Mouse (Mus musculus): ENCODE results near the gene Tex264.

Tex264 gene

DNA sequence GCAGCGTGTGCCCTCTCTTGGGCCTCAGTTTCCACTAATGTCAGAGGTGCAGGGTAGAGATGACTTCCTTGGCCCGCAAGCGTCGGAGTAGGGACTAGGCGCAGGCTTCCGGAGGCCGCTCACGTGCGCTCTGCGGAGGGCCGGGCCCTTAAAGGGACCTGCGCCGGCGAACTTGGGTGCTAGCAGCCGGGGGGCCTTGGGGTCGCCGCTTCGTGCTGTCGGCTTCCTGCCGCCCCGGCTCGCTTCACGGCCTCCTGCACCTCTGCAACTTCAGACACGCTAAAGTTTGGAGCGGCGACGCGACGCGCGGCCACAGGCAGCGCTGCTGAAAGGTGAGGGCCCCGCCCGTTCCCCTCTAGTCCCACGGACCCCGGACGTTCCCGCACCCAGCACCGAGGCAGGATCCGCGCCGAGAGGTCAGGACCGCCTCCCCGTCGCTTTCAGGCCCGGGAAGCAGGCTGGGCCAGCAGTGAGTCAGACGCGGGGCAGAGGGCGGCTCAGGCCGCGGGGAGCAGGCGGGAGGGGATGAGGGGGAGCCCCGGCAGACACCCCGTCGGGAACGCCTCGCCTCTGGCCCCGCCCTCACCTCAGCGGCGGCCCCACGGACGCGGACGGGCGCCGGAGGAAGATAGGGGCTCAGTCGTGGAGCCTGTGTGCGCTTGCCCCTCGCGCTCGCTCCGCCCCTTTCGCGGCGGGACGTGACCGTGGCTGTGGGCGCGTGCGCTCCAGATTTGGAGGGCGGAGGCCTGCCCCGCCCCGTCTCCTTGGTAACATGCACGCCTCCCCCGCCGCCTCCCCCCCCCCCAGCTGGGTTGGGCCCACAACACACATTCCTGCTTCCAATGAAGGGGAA is at the start of gene Tex264:
Tex264 (minus strand) TSS at position 679 of the 853 bp plus-strand sequence.
- DNase-seq (ENCODE audit: low spot score in 2 of 2) = peak; percentile 83 to 86

DNA sequence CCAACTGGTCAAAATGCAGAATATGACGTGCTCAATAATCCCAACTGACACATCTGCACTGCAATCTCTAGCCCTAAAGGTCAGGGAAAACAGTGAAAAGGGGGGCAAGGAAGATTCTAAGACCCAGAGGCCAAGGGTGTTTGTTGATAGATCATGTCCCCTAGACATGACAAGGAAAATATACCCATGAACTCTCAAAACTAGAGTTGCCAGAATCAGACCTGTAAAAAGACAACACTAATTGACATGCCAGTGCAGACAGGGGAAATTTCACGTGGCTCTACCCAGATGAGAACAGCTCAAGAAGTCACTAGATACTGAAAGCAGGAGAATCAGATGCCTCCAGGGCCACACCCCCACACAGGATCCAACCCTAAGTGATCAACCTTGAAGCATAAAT is 48.0 kb upstream of the Tex264 start:
- DNase-seq (ENCODE audit: low spot score in 2 of 2) = no peak

DNA sequence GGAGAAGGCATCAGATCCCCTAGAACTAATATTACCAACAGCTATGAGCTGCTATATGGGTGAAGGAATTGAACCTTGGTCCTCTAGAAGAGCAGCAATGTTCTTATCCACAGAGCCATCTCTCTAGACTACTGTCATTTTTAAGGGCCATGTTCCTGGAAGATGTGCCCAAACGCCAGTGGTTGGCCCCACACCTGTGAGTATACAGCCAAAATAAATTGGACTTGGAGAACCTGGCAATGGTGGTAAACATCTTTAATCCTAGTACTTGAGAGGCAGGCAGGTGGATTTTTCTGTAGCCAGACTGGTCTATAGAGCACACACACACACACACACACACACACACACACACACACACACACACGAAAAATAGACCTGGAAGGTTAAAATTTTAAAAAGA is 43.7 kb upstream of the Tex264 start:
- DNase-seq (ENCODE audit: low spot score in 2 of 2) = no peak

DNA sequence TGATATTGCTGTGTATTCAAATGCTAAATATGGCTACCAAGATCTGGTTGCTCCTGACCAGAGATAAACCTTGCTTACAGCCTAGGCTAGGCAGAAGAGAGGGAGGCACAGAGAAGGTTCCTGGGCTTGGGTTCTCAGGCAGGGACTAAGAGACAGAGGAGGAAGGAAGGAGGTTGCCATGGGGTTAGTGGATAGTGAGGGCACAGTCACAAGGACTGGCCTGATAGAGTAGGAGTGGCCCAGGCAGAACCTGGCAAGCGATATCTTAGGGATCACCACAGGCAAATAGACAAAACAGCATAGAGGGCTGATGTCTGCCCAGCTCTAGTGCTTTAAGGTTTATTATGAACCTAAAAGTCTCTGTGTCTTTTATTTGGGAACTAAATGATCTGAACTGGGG is 41.2 kb upstream of the Tex264 start:
- no peak for DNase-seq (ENCODE audit: low spot score in 2 of 2)

DNA sequence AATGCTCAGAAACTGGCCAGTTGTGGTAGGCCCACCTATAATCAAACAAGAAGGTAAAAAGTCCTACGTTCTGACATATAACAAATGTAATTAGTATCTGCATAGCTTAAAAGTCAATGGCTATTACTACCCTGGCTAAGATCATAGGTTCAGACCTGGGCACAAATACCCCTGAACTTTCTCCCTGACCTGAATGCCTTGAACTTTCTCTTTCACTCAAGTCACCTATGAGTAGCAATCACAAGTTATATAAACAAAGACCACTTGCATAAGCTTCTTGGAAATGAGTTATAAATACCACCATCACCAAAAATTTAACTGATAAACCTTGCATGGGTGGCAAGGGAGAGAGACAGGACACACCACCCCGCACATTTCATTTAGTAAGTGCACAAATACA is 39.7 kb upstream of the Tex264 start:
- no peak for DNase-seq (ENCODE audit: low spot score in 2 of 2)

DNA sequence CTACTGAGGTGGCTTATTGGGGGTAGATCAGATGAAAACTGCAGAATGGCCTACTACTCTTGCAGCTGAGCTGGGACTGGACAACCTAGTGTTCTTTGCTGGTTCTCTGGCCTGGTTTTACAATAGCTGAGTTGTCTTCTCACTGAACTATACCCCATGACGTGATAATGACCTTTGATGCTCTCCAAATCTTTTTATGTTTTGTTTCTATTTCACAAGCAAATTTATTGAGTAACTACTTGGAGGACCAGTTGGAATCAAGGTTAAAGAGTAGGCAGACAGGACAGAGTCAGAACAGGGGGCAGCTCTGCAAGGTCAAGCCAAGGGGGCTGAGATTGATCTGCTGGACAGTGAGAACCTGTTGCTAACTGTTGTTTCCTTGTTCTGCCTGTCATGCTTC is 39.1 kb upstream of the Tex264 start:
- no peak for DNase-seq (ENCODE audit: low spot score in 2 of 2)

DNA sequence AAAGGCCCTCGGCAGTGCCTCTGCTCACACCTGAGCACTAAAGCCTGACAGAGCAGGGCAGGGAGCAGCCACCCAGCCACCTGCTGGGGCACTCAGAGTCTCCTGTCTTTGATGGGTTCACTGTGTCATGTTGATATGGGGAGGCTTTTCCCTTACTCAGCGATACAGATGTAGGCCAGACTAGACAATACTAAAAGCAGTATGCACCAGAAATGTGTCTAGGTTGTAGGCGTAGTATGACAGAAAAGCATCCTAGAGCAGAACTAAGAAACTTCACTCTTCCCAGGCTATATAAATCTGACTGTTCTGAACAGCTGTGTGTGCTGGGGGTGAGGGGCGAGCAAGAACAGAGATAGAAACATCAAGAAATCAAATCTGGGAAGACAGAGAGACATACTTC is 31.0 kb upstream of the Tex264 start:
- DNase-seq (ENCODE audit: low spot score in 2 of 2) = no peak

DNA sequence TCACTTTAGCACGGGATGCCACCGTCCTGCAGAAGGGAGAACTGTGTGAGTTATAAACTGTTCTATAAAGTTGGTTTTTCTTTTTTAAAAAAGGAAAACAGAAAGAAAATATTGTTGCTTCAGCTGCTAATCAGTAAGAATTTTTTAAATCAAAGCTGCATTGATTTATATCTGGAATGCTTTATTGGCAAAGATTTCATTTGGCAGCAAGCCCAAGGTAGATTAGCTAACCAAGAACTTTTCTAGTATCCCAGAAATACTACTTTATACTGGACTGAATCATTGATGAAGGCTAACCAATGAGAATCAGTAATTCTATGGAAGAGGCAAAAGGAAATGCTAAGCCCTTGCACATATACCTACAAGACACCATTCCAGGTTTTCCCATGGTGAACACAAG is 30.5 kb upstream of the Tex264 start:
- no peak for DNase-seq (ENCODE audit: low spot score in 2 of 2)

DNA sequence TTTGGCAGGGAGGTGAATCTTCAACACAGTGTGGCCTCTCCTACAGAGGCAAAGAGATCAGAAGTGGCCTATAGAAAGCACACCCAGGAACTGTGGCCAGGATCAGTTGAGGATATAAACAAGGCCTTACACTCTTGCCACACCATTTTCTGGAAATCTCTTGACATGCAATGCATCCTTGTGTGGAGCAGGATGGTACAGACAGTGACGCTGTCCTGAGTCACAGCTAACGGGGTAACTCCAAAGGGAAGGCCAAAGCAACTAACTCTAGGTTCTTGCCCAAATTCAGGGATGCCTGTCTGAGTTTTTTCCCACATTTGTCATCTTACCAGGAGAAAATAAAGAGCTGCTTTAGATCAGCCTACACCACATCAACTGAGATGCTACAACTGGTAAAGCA is 26.7 kb upstream of the Tex264 start:
- no peak for DNase-seq (ENCODE audit: low spot score in 2 of 2)

DNA sequence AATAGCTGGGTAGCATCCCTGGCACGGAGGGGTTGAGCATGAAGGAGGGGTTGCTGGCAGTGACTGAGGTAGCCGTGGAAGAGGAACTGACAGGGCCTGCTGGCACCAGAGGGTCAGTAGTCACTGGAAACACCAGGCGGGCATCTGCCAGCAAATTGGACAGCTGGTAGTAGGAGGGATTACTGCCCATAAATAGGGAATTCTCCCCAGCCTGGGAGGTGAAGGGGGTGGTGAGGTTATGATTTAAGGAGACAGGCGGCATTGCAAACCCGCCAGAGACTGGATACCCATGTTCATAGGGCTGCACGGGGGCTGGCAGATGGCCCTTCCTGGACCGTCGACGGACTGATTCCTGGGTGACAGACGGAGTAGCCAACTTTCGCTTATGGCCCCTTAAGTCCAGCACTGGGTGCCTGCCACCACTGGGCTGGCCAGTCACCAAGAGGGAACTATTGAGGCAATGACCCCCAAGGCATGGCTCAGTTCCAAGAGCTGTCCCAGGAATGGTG is 7.3 kb upstream of the Tex264 start:
- no peak for DNase-seq (ENCODE audit: low spot score in 2 of 2)

DNA sequence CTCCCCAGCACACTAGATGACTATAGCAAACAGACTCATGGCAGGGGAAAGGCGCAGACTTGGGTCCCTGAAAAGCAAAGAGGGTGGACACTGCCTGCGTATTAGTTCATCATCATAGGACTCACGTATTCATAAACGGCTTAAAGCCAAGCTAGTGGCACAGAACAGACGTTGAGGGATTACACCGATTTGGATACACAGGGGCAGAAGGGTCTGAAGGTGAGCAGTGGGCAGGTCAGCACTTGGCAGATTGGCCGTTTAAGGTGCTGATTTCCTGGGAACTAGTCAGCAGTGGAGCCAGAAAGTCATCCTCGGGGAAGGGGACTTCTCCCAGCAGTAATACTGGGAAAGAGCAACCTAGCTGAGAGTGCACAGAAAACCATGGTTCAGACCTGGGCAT is 3.1 kb upstream of the Tex264 start:
- DNase-seq (ENCODE audit: low spot score in 2 of 2) = no peak

DNA sequence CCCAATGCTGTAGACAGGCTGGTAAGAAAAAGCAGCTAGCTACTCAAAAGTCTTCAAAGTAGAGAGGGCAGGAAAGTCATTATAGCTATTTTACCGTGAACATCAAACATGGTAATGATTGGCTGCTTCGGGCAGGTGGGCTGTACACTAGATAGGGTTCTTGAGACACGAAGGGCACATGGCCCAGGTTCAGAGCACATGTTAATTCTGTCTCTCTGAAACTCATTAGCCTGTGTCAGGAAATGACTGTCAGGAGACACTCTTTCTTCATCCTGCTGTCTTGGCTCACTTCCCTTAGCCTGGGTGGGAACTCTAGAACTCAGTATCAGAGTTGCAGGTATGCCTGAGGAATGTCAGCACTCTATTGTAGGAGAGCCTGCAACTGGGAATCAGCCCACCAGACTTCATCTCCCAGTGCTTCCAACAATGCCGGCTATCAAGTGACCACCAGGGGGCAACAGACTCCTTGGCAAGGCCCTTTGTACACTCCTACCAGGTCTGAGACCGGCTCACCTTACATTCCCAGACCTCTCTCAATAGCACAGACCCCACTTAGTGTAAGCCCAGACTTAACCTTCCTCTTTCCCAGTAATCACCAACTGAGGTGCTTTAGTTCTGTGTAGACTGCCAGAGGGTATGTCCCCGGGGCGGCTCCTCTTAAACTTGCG is 1.4 kb upstream of the Tex264 start:
- DNase-seq (ENCODE audit: low spot score in 2 of 2) = peak; percentile 76 to 77

DNA sequence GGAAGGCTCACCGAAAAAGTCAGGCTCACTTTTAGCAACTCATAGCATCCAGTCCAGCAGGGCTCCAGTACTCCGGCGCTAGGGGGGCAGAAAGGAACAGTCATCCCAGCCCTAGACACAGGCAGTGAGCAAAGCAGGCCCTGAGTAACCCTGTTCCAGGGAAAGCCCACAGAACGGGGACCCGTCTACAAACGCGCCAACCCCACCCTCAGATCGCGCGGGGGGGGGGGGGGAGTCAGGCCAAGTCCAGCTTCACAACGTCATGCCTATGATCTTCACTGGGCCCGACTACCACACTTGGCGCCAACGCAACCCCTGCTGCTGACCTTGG is 844 bp downstream of the Tex264 start:
- no peak for DNase-seq (ENCODE audit: low spot score in 2 of 2)

DNA sequence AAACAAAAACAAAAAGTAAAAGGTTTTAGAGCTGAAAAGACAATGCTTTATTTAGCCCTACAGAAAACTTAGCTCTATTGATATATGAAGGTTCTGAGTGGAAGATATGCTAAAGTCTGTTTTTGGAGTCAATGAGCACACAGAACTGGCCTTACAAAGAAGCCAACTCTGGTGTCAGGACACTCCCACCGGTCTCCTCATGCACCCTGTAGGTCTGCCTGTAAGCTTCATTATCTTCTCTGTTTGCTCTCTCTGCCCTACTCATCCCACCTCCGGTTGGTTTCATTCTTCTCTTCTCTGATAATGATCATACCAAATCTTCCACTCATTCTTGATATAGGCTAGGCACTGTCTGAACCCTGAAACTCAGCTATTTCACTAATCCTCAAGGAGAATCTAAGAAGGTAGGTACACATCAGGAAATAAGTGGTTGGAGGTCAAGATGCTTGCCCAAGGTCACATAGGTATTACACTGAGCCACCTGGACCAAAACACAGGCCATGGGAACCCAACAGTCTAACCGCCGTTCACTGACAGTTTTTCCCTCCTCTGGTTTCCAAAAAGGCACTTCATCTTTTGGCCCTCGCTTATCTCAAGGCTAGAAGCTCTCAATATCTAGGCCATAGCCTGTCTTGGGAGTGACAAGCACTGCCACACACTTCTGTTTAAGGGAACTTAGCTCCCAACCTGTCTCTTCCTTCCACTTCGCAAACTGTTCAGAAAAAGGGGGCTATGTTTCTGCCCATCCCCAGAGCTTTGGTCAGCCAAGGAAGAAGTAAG is 1.4 kb downstream of the Tex264 start:
- DNase-seq (ENCODE audit: low spot score in 2 of 2) = no peak

DNA sequence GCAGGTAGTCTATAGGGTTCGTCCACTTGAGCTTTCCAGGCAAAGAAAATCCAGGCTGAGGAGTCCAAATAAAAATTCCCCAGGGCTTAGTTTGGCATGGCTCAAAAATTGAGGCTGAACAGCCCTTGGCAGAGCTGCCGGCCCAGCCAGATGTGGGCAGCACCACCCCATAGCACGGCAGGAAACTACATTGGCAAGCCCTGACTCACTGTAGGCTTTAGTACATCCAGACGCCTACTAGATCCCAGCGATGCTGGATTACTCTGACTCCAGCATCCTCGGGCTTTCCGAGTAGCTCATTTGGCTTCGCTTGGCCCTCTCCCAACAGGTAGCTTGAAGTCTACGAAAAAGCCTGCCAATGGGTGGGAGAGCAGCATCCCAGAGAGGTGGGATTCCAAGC is 4.7 kb downstream of the Tex264 start:
- DNase-seq (ENCODE audit: low spot score in 2 of 2) = peak in 1 of 2 experiments; percentile 51

DNA sequence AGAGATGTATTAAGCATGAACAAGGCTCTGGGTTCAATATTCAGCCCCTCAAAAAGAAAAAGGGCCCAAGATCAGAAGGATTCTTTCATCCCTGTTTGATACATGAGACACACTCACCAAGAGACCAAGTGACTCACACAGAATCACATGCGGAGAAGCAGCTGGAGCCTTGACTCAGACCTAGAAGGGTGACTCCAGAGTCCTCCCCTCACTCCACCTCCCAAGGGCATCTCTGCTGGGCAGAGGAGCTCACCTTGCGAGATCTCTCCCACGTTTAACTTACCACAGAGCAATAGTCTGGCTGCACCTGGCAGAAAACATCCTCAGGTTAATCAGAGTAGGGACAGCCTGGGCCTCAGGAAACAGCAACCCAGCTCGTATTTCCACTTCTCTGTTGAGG is 7.5 kb downstream of the Tex264 start:
- no peak for DNase-seq (ENCODE audit: low spot score in 2 of 2)

DNA sequence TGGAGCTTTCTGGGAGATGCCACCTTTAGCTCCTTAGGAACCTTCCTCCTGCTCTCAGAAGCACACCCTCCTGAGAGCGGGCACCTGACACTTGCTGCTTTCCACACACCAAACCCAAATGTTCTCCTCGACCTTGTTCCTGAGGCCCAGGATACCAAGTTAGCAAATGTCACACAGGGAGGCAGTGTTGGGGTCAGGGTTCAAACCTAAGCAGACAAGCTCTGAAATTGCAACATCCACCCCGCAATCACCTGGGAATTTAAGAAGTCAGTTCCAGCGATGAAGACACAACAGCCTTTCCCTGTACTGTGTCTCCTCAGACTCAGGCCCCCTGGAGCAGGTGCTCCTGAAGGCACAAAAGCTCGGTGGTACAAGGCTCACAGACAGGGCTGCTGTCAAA is 8.0 kb downstream of the Tex264 start:
- no peak for DNase-seq (ENCODE audit: low spot score in 2 of 2)

DNA sequence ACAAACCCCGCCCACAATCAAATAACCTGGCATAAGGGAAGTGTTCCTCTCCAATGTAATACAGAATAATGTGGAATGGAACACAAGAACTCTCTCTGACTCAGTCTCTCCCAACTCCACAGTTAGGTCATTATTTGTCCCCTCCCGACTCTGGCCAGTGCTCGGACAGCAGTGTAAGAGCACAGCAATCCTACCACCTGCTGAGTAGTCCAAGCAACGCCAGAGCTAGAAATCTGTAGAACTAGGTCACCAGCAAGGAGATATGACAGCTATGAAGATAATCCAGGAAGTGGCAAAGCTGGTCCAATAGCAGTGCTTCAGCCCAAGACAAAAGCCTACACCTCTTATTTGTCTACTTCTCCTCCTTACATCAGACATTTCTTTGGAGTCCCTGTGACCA is 9.2 kb downstream of the Tex264 start:
- no peak for DNase-seq (ENCODE audit: low spot score in 2 of 2)

DNA sequence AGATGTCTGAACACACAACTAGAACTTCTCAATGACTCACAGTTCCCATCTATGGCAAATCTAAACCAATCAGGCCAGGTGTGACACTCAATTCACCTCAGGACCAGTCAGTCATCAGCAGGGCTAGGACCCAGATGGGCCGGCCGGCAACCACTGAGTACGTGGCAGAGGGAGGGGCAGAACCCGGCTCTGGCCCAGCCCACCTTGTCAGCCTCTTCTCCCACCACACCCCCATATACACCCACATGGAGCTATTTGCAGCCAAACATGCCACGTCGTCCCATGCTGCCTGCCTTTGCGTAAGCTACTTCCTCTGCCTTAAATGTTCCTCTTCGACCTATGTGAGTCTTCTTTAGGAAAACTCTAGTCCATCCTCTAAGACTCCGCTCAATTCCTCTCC is 9.8 kb downstream of the Tex264 start:
- DNase-seq (ENCODE audit: low spot score in 2 of 2) = peak; percentile 69 to 70

DNA sequence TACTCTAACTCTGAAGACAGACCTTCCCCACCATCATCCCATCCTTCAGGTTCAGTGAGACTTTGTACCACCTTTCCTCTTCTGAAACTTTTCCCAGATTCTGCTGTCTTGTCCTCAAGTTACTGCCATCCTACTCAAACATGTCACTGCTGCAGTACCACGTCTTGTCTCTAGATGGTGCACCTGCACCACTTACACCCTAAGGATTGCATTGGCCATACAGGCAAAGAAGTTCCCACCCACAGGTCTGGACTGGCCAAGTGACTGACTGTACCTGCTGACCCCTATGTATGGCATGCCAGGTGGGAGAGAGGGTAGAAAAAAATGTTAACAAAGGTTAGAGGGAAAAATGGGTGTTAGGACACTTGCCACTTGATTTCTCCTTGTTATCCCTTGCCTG is 10.2 kb downstream of the Tex264 start:
- peak; percentile 91 to 95 for DNase-seq (ENCODE audit: low spot score in 2 of 2)

DNA sequence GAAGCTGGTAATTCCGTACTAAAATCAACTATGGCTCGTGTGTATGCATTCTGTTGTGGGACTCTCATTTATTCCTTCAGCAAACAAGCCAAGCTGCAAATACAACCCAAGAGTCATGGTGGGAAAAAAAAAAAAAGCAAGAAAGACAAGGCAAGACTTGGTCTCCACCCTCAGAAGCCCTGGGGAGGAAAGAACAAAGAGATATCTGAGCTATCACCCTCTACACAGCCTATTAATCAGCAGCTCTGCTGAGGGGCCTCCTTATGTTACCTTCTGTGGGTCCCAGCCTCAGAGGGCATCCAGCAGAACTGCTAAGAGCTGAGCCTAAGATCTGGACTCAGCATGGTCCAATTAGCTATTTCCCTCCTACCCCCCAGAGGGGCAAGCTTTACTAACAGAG is 11.9 kb downstream of the Tex264 start:
- DNase-seq (ENCODE audit: low spot score in 2 of 2) = no peak

DNA sequence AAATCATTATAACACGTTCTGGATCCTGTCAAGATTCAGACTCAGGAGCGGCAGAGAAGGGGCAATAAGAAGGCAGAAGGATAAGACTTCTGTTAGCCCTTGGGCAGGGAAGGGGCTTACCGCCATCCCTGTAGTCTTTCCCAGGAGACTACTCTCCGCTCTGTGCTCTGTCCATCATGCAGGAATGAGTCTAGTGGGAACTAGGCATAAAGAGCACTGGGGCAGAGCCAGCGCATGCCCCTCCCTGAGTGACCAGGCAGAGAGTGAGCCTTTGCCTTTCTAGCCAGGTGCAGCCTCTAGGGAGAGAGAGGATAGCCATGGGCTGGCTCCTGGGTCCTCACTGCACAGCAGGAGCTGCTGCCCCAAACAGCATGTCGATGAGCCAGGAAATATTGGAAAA is 20.9 kb downstream of the Tex264 start:
- no peak for DNase-seq (ENCODE audit: low spot score in 2 of 2)

DNA sequence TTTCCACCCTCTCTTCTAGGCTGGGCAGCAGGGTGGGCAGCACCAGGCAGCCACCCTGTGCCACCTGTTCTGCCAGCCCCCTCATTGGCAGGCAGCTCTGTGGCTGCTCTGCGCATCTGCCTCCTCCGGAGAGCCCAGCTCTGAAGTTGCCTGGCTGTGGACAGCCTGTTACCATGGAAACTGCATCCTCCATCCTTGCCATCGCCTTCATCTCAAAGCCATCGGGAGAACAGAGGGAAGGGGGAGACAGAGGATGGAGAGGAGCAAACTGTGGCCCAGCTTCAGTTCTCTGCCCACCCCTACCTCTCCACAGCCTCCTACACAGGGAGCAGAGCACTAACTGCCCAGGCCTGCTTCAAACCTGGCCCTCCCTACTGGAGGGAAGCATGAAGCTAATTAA is 21.3 kb downstream of the Tex264 start:
- DNase-seq (ENCODE audit: low spot score in 2 of 2) = peak; percentile 76 to 82
